Mouse (Mus musculus) E14TG2a.4 (cell line): ENCODE results near the gene Clint1.

ENCODE experiments used
- H3K27me3 ChIP-seq: 2 replicates; pipeline ENCODE4 v1.6.1; 2014; ENCODE audit warnings: low read length, control low read depth; ENCODE audit not compliant: insufficient read depth
- H3K36me3 ChIP-seq: 2 replicates; pipeline ENCODE4 v1.6.1; 2014; ENCODE audit warnings: low read length, control low read depth; ENCODE audit not compliant: insufficient read depth
- H3K4me1 ChIP-seq: replicated peaks from 2 replicates; pipeline ENCODE4 v1.6.1; 2014; ENCODE audit warnings: low read depth, low read length, control low read depth
- H3K4me3 ChIP-seq: replicated peaks from 2 replicates; pipeline ENCODE4 v1.5.1; 2014; ENCODE audit warnings: mild to moderate bottlenecking, low read length
- H3K9me3 ChIP-seq: 2 replicates; pipeline ENCODE4 v1.6.1; 2014; ENCODE audit warnings: low read length, control low read depth
- CTCF ChIP-seq: conservative IDR thresholded peaks from 2 replicates; pipeline ENCODE4 v1.5.1; 2014; ENCODE audit warnings: low read length
- NANOG ChIP-seq: IDR thresholded peaks from 2 replicates; pipeline ENCODE4 v1.6.1; 2014; ENCODE audit warnings: borderline replicate concordance, low read length, mixed read lengths
- POU5F1 ChIP-seq: IDR thresholded peaks from 2 replicates; pipeline ENCODE4 v1.6.1; 2014; ENCODE audit warnings: low read length, borderline replicate concordance

The Clint1 gene

GRCm38 (mm10) chr11:45897392-45897791 lies 45.5 kb downstream of the Clint1 start:
- peaks cover 85% of the 10 kb centered on the region for H3K36me3 ChIP-seq
- H3K4me3 ChIP-seq: no peak overlapping the region
- no peaks in the 10 kb centered on the region; the same call in 1 of the 2 replicates for H3K4me1 ChIP-seq
- no peak for TF ChIP-seq NANOG
- no peak for TF ChIP-seq CTCF
- no peak for TF ChIP-seq POU5F1
- no peaks in the 10 kb centered on the region for H3K9me3 ChIP-seq
- no peaks in the 10 kb centered on the region for H3K27me3 ChIP-seq

DNA sequence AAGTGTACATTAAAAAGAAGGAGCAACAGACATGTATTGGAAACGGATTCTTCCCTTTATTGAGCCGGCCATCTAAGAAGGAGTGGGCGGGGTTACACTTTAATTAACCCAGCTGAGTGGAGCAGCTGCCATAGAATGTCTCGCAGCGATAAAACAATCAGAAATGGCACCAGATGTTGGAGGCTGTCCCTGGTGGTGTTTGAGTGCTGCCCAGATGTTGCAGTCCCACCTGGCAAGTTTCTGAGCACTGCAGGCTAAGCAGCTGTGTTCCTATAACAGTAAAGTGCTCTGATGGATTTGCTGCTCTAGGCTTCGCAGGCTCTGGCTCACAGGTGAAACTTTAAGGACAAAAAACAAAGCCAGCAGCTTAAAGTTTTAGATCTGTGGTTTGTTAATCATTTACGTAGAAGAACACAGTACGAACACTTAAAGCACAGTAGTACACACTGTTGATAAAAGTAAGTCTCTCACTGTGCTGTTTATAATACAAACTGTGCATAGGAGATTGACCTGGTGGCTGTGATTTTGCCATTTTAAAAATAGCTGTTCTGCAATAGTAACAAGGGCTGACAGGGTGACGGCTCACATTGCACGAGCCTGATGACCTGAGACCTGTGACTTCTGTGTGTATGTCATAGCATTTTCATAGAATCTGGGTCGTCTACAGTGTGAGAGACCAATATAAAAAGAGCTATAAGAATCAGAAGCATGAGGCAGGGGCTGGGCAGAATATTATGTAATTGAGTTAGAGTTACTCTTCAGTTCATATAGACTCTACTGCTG lies 48.6 kb downstream of the Clint1 start:
- Histone ChIP-seq H3K27me3 (no peaks in the 10 kb centered on the region), H3K9me3 (no peaks in the 10 kb centered on the region), H3K4me3 (no peak overlapping the region), H3K36me3 (peaks cover 72% of the 10 kb centered on the region), H3K4me1 (no peaks in the 10 kb centered on the region; the same call in 1 of the 2 replicates)
- TF ChIP-seq CTCF (no peak), NANOG (no peak), POU5F1 (no peak)

DNA sequence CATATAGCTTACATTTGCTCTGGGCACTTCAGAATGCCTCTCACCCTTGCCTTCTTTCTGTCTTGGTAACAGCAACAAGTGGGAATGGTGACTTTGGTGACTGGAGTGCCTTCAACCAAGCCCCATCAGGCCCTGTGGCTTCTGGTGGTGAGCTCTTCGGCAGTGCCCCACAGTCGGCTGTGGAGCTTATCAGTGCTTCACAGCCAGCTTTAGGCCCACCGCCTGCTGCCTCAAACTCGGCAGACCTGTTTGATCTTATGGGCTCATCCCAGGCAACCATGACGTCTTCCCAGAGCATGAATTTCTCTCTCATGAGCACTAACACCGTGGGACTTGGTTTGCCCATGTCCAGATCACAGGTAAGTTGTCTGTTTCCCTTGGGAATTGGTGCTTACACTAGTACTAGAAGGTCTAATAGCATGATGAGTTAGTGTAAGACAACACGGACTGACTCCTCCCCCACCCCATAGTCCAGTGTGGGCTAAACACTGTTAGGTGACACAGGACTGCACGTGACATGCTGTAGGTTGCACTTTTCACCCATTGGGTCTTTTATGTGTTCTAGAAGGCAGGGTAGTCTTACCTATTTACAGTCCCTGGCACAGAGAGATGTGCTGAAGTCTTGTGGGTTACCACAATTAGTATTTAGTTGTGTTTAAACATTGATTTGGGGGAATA lies 54.4 kb downstream of the Clint1 start:
- H3K4me3 ChIP-seq: no peak overlapping the region
- TF ChIP-seq POU5F1 (no peak), CTCF (no peak)
- H3K9me3 ChIP-seq: no peaks in the 10 kb centered on the region
- H3K4me1 ChIP-seq: no peaks in the 10 kb centered on the region
- no peaks in the 10 kb centered on the region for H3K27me3 ChIP-seq
- peaks cover 78% of the 10 kb centered on the region for H3K36me3 ChIP-seq

DNA sequence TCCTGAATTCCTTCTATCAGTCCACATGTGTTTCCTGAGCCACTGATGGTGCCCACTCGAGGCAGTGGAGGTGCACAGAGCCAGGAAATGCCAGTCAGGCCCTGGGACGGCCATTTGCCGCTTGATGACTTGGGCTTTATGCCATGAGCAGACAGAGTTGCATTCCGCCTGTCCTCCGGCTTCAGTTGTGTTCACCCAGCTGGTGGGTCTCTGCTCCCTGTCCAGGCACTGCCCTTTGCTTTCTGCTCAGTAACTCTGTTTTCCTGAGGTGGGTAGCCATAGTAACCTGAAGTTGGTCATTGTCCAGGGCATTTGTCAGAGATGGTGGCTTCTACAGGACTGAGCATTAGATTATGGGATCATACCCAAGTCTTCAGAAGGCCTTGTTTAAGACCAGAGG lies 55.5 kb downstream of the Clint1 start:
- Histone ChIP-seq H3K9me3 (no peaks in the 10 kb centered on the region), H3K4me1 (peaks cover 2% of the 10 kb centered on the region; the same call in 1 of the 2 replicates), H3K4me3 (no peak overlapping the region), H3K27me3 (no peaks in the 10 kb centered on the region), H3K36me3 (peaks cover 83% of the 10 kb centered on the region)
- TF ChIP-seq NANOG: no peak
- TF ChIP-seq POU5F1: no peak
- no peak for TF ChIP-seq CTCF

DNA sequence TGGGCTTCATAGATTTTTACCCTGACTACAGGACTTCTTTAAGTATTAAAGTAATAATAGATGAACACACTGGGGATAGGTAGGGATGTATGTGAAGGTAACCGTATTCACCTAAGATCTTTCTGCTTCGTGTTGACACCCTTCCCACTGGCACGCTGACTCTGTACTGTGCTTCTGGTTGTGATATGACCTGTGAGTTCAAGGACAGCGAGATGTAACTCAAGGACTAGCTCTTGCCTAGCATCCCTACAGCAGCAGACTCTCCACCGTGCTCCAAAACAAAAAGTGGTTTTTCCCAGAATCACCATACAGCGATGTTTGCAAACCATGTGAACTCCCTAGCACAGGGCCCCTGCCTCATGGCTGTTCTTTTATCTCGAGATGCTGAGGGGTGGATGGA lies 56.2 kb downstream of the Clint1 start:
- H3K4me1 ChIP-seq: peaks cover 8% of the 10 kb centered on the region
- H3K4me3 ChIP-seq: no peak overlapping the region
- no peaks in the 10 kb centered on the region for H3K27me3 ChIP-seq
- H3K36me3 ChIP-seq: peaks cover 78% of the 10 kb centered on the region
- no peaks in the 10 kb centered on the region for H3K9me3 ChIP-seq
- TF ChIP-seq CTCF (no peak), NANOG (no peak), POU5F1 (no peak)

DNA sequence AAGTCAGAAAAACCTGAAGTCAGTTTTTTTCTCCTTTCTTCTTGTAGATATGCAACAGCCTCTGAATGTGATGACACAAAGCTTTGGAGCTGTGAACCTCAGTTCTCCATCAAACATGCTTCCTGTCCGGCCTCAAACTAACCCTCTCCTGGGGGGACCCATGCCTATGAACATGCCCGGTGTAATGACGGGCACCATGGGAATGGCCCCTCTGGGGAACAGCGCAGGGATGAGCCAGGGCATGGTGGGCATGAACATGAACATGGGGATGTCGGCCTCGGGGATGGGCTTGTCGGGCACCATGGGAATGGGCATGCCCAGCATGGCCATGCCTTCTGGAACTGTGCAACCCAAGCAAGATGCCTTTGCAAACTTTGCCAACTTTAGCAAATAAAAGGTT lies 57.0 kb downstream of the Clint1 start:
- no peaks in the 10 kb centered on the region for H3K9me3 ChIP-seq
- no peaks in the 10 kb centered on the region for H3K27me3 ChIP-seq
- peaks cover 11% of the 10 kb centered on the region for H3K4me1 ChIP-seq
- H3K4me3 ChIP-seq: no peak overlapping the region
- TF ChIP-seq CTCF (no peak), POU5F1 (no peak), NANOG (no peak)
- H3K36me3 ChIP-seq: peaks cover 69% of the 10 kb centered on the region

DNA sequence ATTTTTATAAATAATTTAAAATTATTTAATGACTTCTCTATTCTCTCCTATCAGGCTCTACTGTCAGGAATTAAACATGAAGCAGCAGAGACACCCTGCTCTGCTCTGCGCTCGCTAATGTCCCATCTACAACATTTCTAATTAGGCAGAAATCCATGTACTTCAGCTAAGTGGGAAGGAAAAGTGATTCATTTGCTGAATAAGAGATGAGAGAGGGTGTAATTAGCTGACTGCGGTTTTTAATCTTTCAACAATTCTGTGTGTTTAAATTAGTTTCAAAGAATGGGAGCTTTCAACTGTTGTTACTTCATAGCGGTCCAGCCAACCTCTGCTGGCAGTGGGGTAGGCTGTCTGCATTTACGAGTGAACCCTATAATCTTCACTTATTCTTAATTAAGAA lies 58.9 kb downstream of the Clint1 start:
- Histone ChIP-seq H3K27me3 (no peaks in the 10 kb centered on the region), H3K9me3 (no peaks in the 10 kb centered on the region), H3K36me3 (peaks cover 63% of the 10 kb centered on the region), H3K4me1 (peaks cover 21% of the 10 kb centered on the region), H3K4me3 (no peak overlapping the region)
- no peak for TF ChIP-seq CTCF
- TF ChIP-seq POU5F1: no peak
- no peak for TF ChIP-seq NANOG

- no peaks in the 10 kb centered on the region for H3K27me3 ChIP-seq
- no peaks in the 10 kb centered on the region for H3K9me3 ChIP-seq
- TF ChIP-seq CTCF (no peak), NANOG (no peak), POU5F1 (no peak)
- H3K36me3 ChIP-seq: peaks cover 12% of the 10 kb centered on the region
- H3K4me1 ChIP-seq: peaks cover 41% of the 10 kb centered on the region
- H3K4me3 ChIP-seq: no peak overlapping the region
These were observed 64.3 kb downstream of the Clint1 start for GRCm38 (mm10) chr11:45916196-45916595.

DNA sequence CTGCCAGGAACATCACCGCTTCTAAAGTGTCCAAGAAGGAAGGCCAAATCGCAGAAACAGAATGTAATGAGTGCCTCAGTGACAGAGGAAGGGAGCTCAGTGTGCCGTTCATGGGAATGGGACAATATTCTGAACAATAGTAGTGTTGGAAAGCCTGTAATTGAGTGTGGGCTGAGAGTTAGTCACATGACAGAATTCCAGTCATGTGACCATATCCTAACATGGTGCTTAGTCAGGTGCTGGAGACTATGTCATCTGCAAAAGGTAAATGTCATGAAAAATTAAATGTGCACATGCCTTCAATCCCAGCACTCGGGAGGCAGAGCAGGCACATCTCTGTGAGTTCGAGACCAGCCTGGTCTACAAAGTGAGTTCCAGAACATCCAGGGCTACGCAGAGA lies 66.2 kb downstream of the Clint1 start:
- H3K4me1 ChIP-seq: peaks cover 40% of the 10 kb centered on the region
- TF ChIP-seq CTCF (no peak), POU5F1 (no peak), NANOG (no peak)
- no peaks in the 10 kb centered on the region for H3K9me3 ChIP-seq
- H3K36me3 ChIP-seq: no peaks in the 10 kb centered on the region
- H3K4me3 ChIP-seq: no peak overlapping the region
- peaks cover 5% of the 10 kb centered on the region; the same call in 1 of the 2 replicates for H3K27me3 ChIP-seq
